Mouse (Mus musculus): ENCODE data around the gene Pnpla2.

DNA sequence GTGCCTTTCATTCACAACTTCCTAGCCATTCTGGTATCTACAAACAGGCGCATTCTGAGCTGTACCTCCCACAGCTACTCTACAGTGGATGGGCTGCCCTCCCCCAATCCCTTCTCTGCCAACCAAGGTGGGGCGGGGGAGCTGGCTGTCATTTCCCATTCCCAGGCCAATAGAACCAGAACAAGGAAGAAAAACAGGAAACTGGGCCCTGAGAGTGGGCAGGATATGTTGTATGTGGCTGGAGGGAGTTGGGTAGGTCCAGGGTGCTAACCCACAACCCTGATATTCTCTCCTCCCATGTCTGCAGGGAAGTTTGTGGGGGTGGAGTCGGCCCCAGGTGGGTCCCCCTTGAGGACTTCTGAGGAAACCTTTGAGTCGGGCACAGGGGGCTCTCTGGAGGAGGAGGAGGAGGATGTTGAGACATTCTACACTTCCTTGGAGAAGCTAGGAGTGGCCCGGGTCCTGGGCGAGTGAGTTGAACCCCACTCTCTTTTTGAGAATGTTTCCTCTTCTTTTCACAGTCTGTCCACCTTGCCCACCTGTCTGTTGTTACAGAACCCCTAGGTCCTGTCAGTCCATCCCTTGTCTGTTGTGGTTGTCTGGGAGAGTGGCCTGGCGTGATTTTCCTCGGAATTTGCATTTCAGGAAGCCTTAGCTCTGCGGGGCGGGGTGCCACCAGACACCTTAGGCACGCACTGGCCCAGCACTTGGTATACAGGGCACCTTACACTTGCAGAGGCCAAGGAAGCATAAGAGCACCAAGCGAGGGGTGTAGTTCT is 9.0 kb downstream of the Pnpla2 start:
- TF ChIP-seq POLR2A (IDR thresholded peaks at IDR 0.05; ENCODE audit: borderline replicate concordance, control insufficient read depth, low read depth, low read length) = no peak
- TF ChIP-seq CTCF (IDR thresholded peaks at IDR 0.05; ENCODE audit: control insufficient read depth, insufficient read depth, low read length) = no peak

Data from bone marrow, adult 2 months (tissue).